Mouse (Mus musculus) midbrain, postnatal 0 days (tissue): ENCODE results near the gene Kcnh2. TPM values are rescaled to one million over a fixed set of nuclear protein-coding genes. Genes with fewer than 3 reads are reported as not detected.

Source experiments
- ATAC-seq: fragments of 200-750 bp; cut with Nextera tagmentation; 2 replicates; pipeline ENCODE4 v1.8.0; 2017; ENCODE audit warnings: moderate number of reproducible peaks, mild to moderate bottlenecking, moderate TSS enrichment, moderate library complexity; ENCODE audit not compliant: low FRiP score
- DNase-seq: peaks from one replicate; pipeline ENCODE4 v3.0.0-alpha.2; 2015; ENCODE audit warnings: low spot score
- H3K27ac ChIP-seq: fragments of 300-500 bp; sonication (generic); 2 replicates; pipeline ENCODE4 v1.5.1; 2014; ENCODE audit warnings: low read depth, mild to moderate bottlenecking, low read length, mixed read lengths
- H3K27me3 ChIP-seq: fragments of 300-500 bp; sonication (generic); 2 replicates; pipeline ENCODE4 v1.6.1; 2014; ENCODE audit warnings: low read length, control low read depth, mixed read lengths; ENCODE audit not compliant: insufficient read depth
- H3K36me3 ChIP-seq: fragments of 300-500 bp; sonication (generic); 2 replicates; pipeline ENCODE4 v1.6.1; 2014; ENCODE audit warnings: low read length, control low read depth, mixed read lengths; ENCODE audit not compliant: insufficient read depth
- H3K4me1 ChIP-seq: fragments of 300-500 bp; sonication (generic); 2 replicates; pipeline ENCODE4 v1.6.1; 2014; ENCODE audit warnings: mild to moderate bottlenecking, control low read depth, antibody characterized with exemption, low read length, mixed read lengths; ENCODE audit not compliant: insufficient read depth
- H3K4me2 ChIP-seq: fragments of 300-500 bp; sonication (generic); 2 replicates; pipeline ENCODE4 v1.6.1; 2014; ENCODE audit warnings: low read depth, mild to moderate bottlenecking, low read length, mixed read lengths; ENCODE audit not compliant: poor library complexity, severe bottlenecking
- H3K4me3 ChIP-seq: fragments of 300-500 bp; sonication (generic); 2 replicates; pipeline ENCODE4 v1.5.1; 2014; ENCODE audit warnings: low read depth, mild to moderate bottlenecking, low read length, moderate library complexity
- H3K9ac ChIP-seq: fragments of 300-500 bp; sonication (generic); replicated peaks from 2 replicates; pipeline ENCODE4 v1.6.1; 2014; ENCODE audit warnings: mild to moderate bottlenecking, low read length, moderate library complexity, mixed read lengths; ENCODE audit not compliant: poor library complexity, severe bottlenecking
- H3K9me3 ChIP-seq: fragments of 300-500 bp; sonication (generic); 2 replicates; pipeline ENCODE4 v1.6.1; 2016; ENCODE audit warnings: low read length, control low read depth
- CTCF ChIP-seq: IDR thresholded peaks from 2 replicates; pipeline ENCODE4 v1.5.1; 2016; ENCODE audit warnings: antibody characterized with exemption, mild to moderate bottlenecking
- WGBS: fragments of 180-500 bp; shearing (Covaris S2); extraction: QIAGEN DNeasy Blood & Tissue Kit; methylation state at CpG from one replicate; pipeline ENCODE4 v1.1.7; 2014; 5-methylcytosine and 5-hydroxymethylcytosine counted together
- polyA plus RNA-seq: library from polyadenylated mRNA; unstranded; fragments of >200 nt; fragmentation: Nextera tagmentation; extraction: Ambion mirVana; gene quantifications from 2 replicates; pipeline ENCODE4 v1.2.1, GENCODE M21; 2015
- total RNA-seq: library from RNA; depleted of rRNA; stranded (reverse); fragments of >200 nt; gene quantifications from 2 replicates; pipeline ENCODE4 v1.2.3, GENCODE M21; 2014; rRNA removed

The Kcnh2 gene
- total and polyA plus RNA-seq, 2 experiments from 2014 or later = 10.1 to 60.2 TPM

- no peaks in the 10 kb centered on the region for H3K36me3 ChIP-seq
- no peaks in the 10 kb centered on the region for H3K4me1 ChIP-seq
- no peak overlapping the region for H3K4me3 ChIP-seq
- no peak overlapping the region for H3K4me2 ChIP-seq
- no peak overlapping the region for H3K9ac ChIP-seq
- ATAC-seq (no peak), DNase-seq (no peak)
- H3K27me3 ChIP-seq = no peaks in the 10 kb centered on the region
- no peaks in the 10 kb centered on the region for H3K9me3 ChIP-seq
- WGBS = 81% methylated on average over 10 of the region's 10 CpGs
- no peak overlapping the region for H3K27ac ChIP-seq
- no peak for TF ChIP-seq CTCF
These were observed 73.2 kb downstream of the Kcnh2 start for GRCm38 (mm10) chr5:24278206-24278605.

GRCm38 (mm10) chr5:24273683-24274621, 77.5 kb downstream of the Kcnh2 start:
- WGBS = 64% methylated on average over 9 of the region's 9 CpGs
- no peaks in the 10 kb centered on the region for H3K4me1 ChIP-seq
- no peaks in the 10 kb centered on the region for H3K27me3 ChIP-seq
- no peak overlapping the region for H3K4me2 ChIP-seq
- H3K9me3 ChIP-seq = no peaks in the 10 kb centered on the region
- DNase-seq (peak; percentile 47), ATAC-seq (no peak)
- no peak for TF ChIP-seq CTCF
- no peaks in the 10 kb centered on the region for H3K36me3 ChIP-seq
- H3K9ac ChIP-seq = no peak overlapping the region
- no peak overlapping the region for H3K4me3 ChIP-seq
- H3K27ac ChIP-seq = no peak overlapping the region

- TF ChIP-seq CTCF = no peak
- Histone ChIP-seq H3K4me3 (no peak overlapping the region), H3K36me3 (no peaks in the 10 kb centered on the region), H3K4me2 (no peak overlapping the region), H3K27me3 (no peaks in the 10 kb centered on the region), H3K9ac (no peak overlapping the region), H3K4me1 (no peaks in the 10 kb centered on the region), H3K9me3 (no peaks in the 10 kb centered on the region), H3K27ac (no peak overlapping the region)
- no peak for ATAC-seq
- no peak for DNase-seq
- 72% methylated on average over 4 of the region's 4 CpGs for WGBS
These were observed 80.5 kb downstream of the Kcnh2 start for GRCm38 (mm10) chr5:24270941-24271340.

Other genes with a start within 250 kb of the Kcnh2 start
- 10.6 and 14.0 TPM in 2 replicates for gene Nupl2, start 186.6 kb downstream of the Kcnh2 start, total RNA-seq
- 9.0 and 9.4 TPM in 2 replicates for gene Nupl2, start 186.6 kb downstream of the Kcnh2 start, polyA plus RNA-seq
- gene Nos3, start 13.2 kb upstream of the Kcnh2 start, total RNA-seq = 11.0 and 14.2 TPM in 2 replicates
- 7.0 and 7.5 TPM in 2 replicates for gene Nos3, start 13.2 kb upstream of the Kcnh2 start, polyA plus RNA-seq
- gene Atg9b, start 40.5 kb upstream of the Kcnh2 start, total RNA-seq = 6.7 and 7.4 TPM in 2 replicates
- 5.3 and 7.2 TPM in 2 replicates for gene Atg9b, start 40.5 kb upstream of the Kcnh2 start, polyA plus RNA-seq
- 65.8 and 71.7 TPM in 2 replicates for gene Abcb8, start 42.1 kb upstream of the Kcnh2 start, total RNA-seq
- 42.4 and 51.6 TPM in 2 replicates for gene Abcb8, start 42.1 kb upstream of the Kcnh2 start, polyA plus RNA-seq
- 0.05 TPM in 1 of 2 replicates, not detected in the other for gene Asic3, start 61.8 kb upstream of the Kcnh2 start, total RNA-seq
- 0.29 and 0.59 TPM in 2 replicates for gene Asic3, start 61.8 kb upstream of the Kcnh2 start, polyA plus RNA-seq
- gene Cdk5, start 71.9 kb upstream of the Kcnh2 start, total RNA-seq = 96.5 and 104 TPM in 2 replicates
- 168 and 182 TPM in 2 replicates for gene Cdk5, start 71.9 kb upstream of the Kcnh2 start, polyA plus RNA-seq
- 35.7 and 42.1 TPM in 2 replicates for gene Slc4a2, start 72.2 kb upstream of the Kcnh2 start, total RNA-seq
- 11.5 and 11.8 TPM in 2 replicates for gene Slc4a2, start 72.2 kb upstream of the Kcnh2 start, polyA plus RNA-seq
- 139 and 174 TPM in 2 replicates for gene Fastk, start 93.7 kb upstream of the Kcnh2 start, total RNA-seq
- gene Fastk, start 93.7 kb upstream of the Kcnh2 start, polyA plus RNA-seq = 97.9 and 109 TPM in 2 replicates
- 52.1 and 91.5 TPM in 2 replicates for gene Tmub1, start 96.2 kb upstream of the Kcnh2 start, total RNA-seq
- 65.3 and 65.5 TPM in 2 replicates for gene Tmub1, start 96.2 kb upstream of the Kcnh2 start, polyA plus RNA-seq
- gene Agap3, start 100.6 kb upstream of the Kcnh2 start, total RNA-seq = 239 and 282 TPM in 2 replicates
- gene Agap3, start 100.6 kb upstream of the Kcnh2 start, polyA plus RNA-seq = 116 and 120 TPM in 2 replicates
- gene Gbx1, start 175.6 kb upstream of the Kcnh2 start, total RNA-seq = 0.33 TPM in 1 of 2 replicates, not detected in the other
- gene Gbx1, start 175.6 kb upstream of the Kcnh2 start, polyA plus RNA-seq = 0.09 and 0.12 TPM in 2 replicates
- gene Asb10, start 189.4 kb upstream of the Kcnh2 start, total RNA-seq = 1.2 TPM in 1 of 2 replicates, not detected in the other
- 0.31 and 0.39 TPM in 2 replicates for gene Asb10, start 189.4 kb upstream of the Kcnh2 start, polyA plus RNA-seq
- not detected in 2 replicates for gene 4931409K22Rik, start 205.2 kb upstream of the Kcnh2 start, total RNA-seq
- gene 4931409K22Rik, start 205.2 kb upstream of the Kcnh2 start, polyA plus RNA-seq = not detected in 2 replicates
- gene Abcf2, start 225.9 kb upstream of the Kcnh2 start, total RNA-seq = 55.9 and 57.0 TPM in 2 replicates
- gene Abcf2, start 225.9 kb upstream of the Kcnh2 start, polyA plus RNA-seq = 58.2 and 62.3 TPM in 2 replicates
- gene Chpf2, start 235.1 kb upstream of the Kcnh2 start, total RNA-seq = 31.3 and 32.8 TPM in 2 replicates
- gene Chpf2, start 235.1 kb upstream of the Kcnh2 start, polyA plus RNA-seq = 25.5 and 26.3 TPM in 2 replicates